Mouse (Mus musculus) forebrain, embryonic 11.5 days (tissue): ENCODE measurements around the gene Olfr615. TPM values are rescaled to one million over a fixed set of nuclear protein-coding genes. Genes with fewer than 3 reads are reported as not detected.

Experiments used
- ATAC-seq: fragments of 200-750 bp; cut with Nextera tagmentation; replicated peaks from 2 replicates; pipeline ENCODE4 v1.8.0; 2017; ENCODE audit warnings: moderate TSS enrichment; ENCODE audit not compliant: low FRiP score
- DNase-seq: peaks from one replicate; pipeline ENCODE4 v3.0.0-alpha.2; 2017; ENCODE audit warnings: low spot score
- H3K27ac ChIP-seq: fragments of 300-500 bp; sonication (generic); 2 replicates; pipeline ENCODE4 v1.5.1; 2014; ENCODE audit warnings: low read depth, low read length
- H3K27me3 ChIP-seq: fragments of 300-500 bp; sonication (generic); 2 replicates; pipeline ENCODE4 v1.6.1; 2014; ENCODE audit warnings: mild to moderate bottlenecking, low read length, mixed read lengths; ENCODE audit not compliant: control insufficient read depth, insufficient read depth
- H3K36me3 ChIP-seq: fragments of 300-500 bp; sonication (generic); 2 replicates; pipeline ENCODE4 v1.6.1; 2014; ENCODE audit warnings: mild to moderate bottlenecking, low read length, moderate library complexity, mixed read lengths; ENCODE audit not compliant: control insufficient read depth, insufficient read depth
- H3K4me1 ChIP-seq: fragments of 300-500 bp; sonication (generic); replicated peaks from 2 replicates; pipeline ENCODE4 v1.6.1; 2014; ENCODE audit warnings: low read length, mixed read lengths; ENCODE audit not compliant: control insufficient read depth, insufficient read depth
- H3K4me2 ChIP-seq: fragments of 300-500 bp; sonication (generic); 2 replicates; pipeline ENCODE4 v1.6.1; 2014; ENCODE audit warnings: low read depth, mild to moderate bottlenecking, low read length, moderate library complexity, mixed read lengths; ENCODE audit not compliant: severe bottlenecking
- H3K4me3 ChIP-seq: fragments of 300-500 bp; sonication (generic); 2 replicates; pipeline ENCODE4 v1.5.1; 2014; ENCODE audit warnings: low read depth, low read length
- H3K9ac ChIP-seq: fragments of 300-500 bp; sonication (generic); 2 replicates; pipeline ENCODE4 v1.6.1; 2014; ENCODE audit warnings: low read length
- H3K9me3 ChIP-seq: fragments of 300-500 bp; sonication (generic); 2 replicates; pipeline ENCODE4 v1.6.1; 2016; ENCODE audit warnings: low read length, mixed read lengths; ENCODE audit not compliant: control insufficient read depth
- WGBS: fragments of 180-500 bp; shearing (Covaris S2); extraction: QIAGEN DNeasy Blood & Tissue Kit; methylation state at CpG from one replicate; pipeline ENCODE4 v1.1.7; 2014; 5-methylcytosine and 5-hydroxymethylcytosine counted together
- microRNA-seq: library from miRNA; unstranded; fragments of <30 nt; microRNA quantifications from one replicate; pipeline ENCODE4, GENCODE M21; 2016; ENCODE audit not compliant: insufficient number of aligned reads
- polyA plus RNA-seq: library from polyadenylated mRNA; unstranded; fragments of >200 nt; fragmentation: Nextera tagmentation; extraction: Ambion mirVana; gene quantifications from 2 replicates; pipeline ENCODE4 v1.2.1, GENCODE M21; 2014

Gene Olfr615
- polyA plus RNA-seq, 1 experiment from 2014 or later, result not detected

GRCm38 (mm10) chr7:103607425-103607824 lies 51.5 kb downstream of the Olfr615 start:
- H3K27ac ChIP-seq, result no peak overlapping the region
- H3K27me3 ChIP-seq, result no peaks in the 10 kb centered on the region
- no peaks in the 10 kb centered on the region for H3K9me3 ChIP-seq
- H3K9ac ChIP-seq, result no peak overlapping the region
- ATAC-seq (no peak), DNase-seq (no peak)
- H3K4me3 ChIP-seq, result no peak overlapping the region
- H3K4me1 ChIP-seq, result no peaks in the 10 kb centered on the region
- H3K36me3 ChIP-seq, result no peaks in the 10 kb centered on the region
- no peak overlapping the region for H3K4me2 ChIP-seq
- 84% methylated on average over 2 of the region's 2 CpGs for WGBS

DNA sequence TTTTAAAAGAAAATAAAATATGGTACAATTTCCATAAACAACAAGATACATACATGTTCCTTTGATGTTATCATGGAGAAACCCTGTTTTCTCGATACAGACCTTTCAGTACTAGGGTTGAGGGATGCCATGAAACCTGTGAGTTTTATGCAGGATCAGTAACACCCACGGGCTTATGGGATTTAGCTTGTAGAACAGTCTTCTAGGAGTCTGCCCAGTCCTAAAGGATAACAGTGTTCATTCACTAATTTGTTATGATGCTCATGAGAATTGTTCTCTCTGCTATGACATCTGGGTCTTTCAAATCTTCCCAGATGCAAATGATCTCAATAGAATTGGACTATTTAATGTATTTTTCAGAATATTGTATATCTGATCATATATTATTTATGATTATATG lies 56.6 kb downstream of the Olfr615 start, which contains the start of gene Olfr620:
Olfr620 (minus strand) TSS at position 101 of the 400 bp plus-strand sequence.
- no peaks in the 10 kb centered on the region for H3K9me3 ChIP-seq
- no peak for ATAC-seq
- H3K4me1 ChIP-seq, result no peaks in the 10 kb centered on the region
- H3K9ac ChIP-seq, result no peak within 1 kb of the TSS
- WGBS, result 78% methylated on average over 2 of the region's 2 CpGs
- no peak for DNase-seq
- no peak within 1 kb of the TSS for H3K27ac ChIP-seq
- H3K27me3 ChIP-seq, result no peaks in the 10 kb centered on the region
- H3K4me2 ChIP-seq, result no peak within 1 kb of the TSS
- H3K4me3 ChIP-seq, result no peak within 1 kb of the TSS
- H3K36me3 ChIP-seq, result no peaks in the 10 kb centered on the region

Small RNA genes lying within 50 kb of the gene (microRNA-seq; reads per million reads assigned to microRNA genes)
- not detected for gene Gm26506

Other genes with a start within 250 kb of the Olfr615 start
- not detected in 2 replicates for gene Olfr597, start 239.8 kb upstream of the Olfr615 start, polyA plus RNA-seq
- gene Olfr598, start 232.5 kb upstream of the Olfr615 start, polyA plus RNA-seq, result not detected in 2 replicates
- not detected in 2 replicates for gene Olfr599, start 220.2 kb upstream of the Olfr615 start, polyA plus RNA-seq
- gene Olfr600, start 206.4 kb upstream of the Olfr615 start, polyA plus RNA-seq, result not detected in 2 replicates
- not detected in 2 replicates for gene Olfr601, start 193.4 kb upstream of the Olfr615 start, polyA plus RNA-seq
- gene Olfr603, start 169.9 kb upstream of the Olfr615 start, polyA plus RNA-seq, result not detected in 2 replicates
- gene Usp17lc, start 141.0 kb upstream of the Olfr615 start, polyA plus RNA-seq, result not detected in 2 replicates
- gene Olfr605, start 110.6 kb upstream of the Olfr615 start, polyA plus RNA-seq, result not detected in 2 replicates
- not detected in 2 replicates for gene Olfr606, start 107.0 kb upstream of the Olfr615 start, polyA plus RNA-seq
- gene Olfr607, start 91.9 kb upstream of the Olfr615 start, polyA plus RNA-seq, result not detected in 2 replicates
- gene Olfr608, start 86.2 kb upstream of the Olfr615 start, polyA plus RNA-seq, result not detected in 2 replicates
- gene Olfr609, start 58.0 kb upstream of the Olfr615 start, polyA plus RNA-seq, result not detected in 2 replicates
- not detected in 2 replicates for gene Olfr610, start 44.0 kb upstream of the Olfr615 start, polyA plus RNA-seq
- gene Olfr611, start 35.2 kb upstream of the Olfr615 start, polyA plus RNA-seq, result not detected in 2 replicates
- gene Olfr612, start 13.4 kb upstream of the Olfr615 start, polyA plus RNA-seq, result not detected in 2 replicates
- gene Olfr613, start 8.0 kb upstream of the Olfr615 start, polyA plus RNA-seq, result not detected in 2 replicates
- not detected in 2 replicates for gene Olfr616, start 13.1 kb downstream of the Olfr615 start, polyA plus RNA-seq
- not detected in 2 replicates for gene Olfr617, start 17.0 kb downstream of the Olfr615 start, polyA plus RNA-seq
- not detected in 2 replicates for gene Olfr618, start 34.0 kb downstream of the Olfr615 start, polyA plus RNA-seq
- gene Olfr619, start 44.5 kb downstream of the Olfr615 start, polyA plus RNA-seq, result not detected in 2 replicates
- not detected in 2 replicates for gene Olfr620, start 56.5 kb downstream of the Olfr615 start, polyA plus RNA-seq
- not detected in 2 replicates for gene Olfr622, start 86.6 kb downstream of the Olfr615 start, polyA plus RNA-seq
- gene Olfr623, start 107.6 kb downstream of the Olfr615 start, polyA plus RNA-seq, result not detected in 2 replicates
- gene Olfr624, start 115.1 kb downstream of the Olfr615 start, polyA plus RNA-seq, result not detected in 2 replicates
- not detected in 2 replicates for gene Olfr625-ps1, start 126.6 kb downstream of the Olfr615 start, polyA plus RNA-seq
- not detected in 2 replicates for gene Olfr243, start 158.6 kb downstream of the Olfr615 start, polyA plus RNA-seq
- gene Olfr628, start 174.3 kb downstream of the Olfr615 start, polyA plus RNA-seq, result not detected in 2 replicates
- gene Olfr629, start 188.9 kb downstream of the Olfr615 start, polyA plus RNA-seq, result not detected in 2 replicates
- gene Olfr630, start 201.3 kb downstream of the Olfr615 start, polyA plus RNA-seq, result not detected in 2 replicates
- gene Olfr69, start 215.5 kb downstream of the Olfr615 start, polyA plus RNA-seq, result not detected in 2 replicates
- gene Olfr68, start 223.6 kb downstream of the Olfr615 start, polyA plus RNA-seq, result not detected in 2 replicates
- gene Olfr67, start 235.7 kb downstream of the Olfr615 start, polyA plus RNA-seq, result not detected in 2 replicates